Mouse (Mus musculus) hindbrain, embryonic 16.5 days (tissue): ENCODE data around the gene Pum2. TPM values are rescaled to one million over a fixed set of nuclear protein-coding genes. Genes with fewer than 3 reads are reported as not detected.

ENCODE experiments used
- ATAC-seq: fragments of 200-750 bp; cut with Nextera tagmentation; 2 replicates; pipeline ENCODE4 v1.8.0; 2017; ENCODE audit warnings: moderate TSS enrichment, moderate library complexity
- H3K27ac ChIP-seq: fragments of 300-500 bp; sonication (generic); 2 replicates; pipeline ENCODE4 v1.5.1; 2014; ENCODE audit warnings: low read depth, mild to moderate bottlenecking, control low read depth, low read length, moderate library complexity
- H3K27me3 ChIP-seq: fragments of 300-500 bp; sonication (generic); replicated peaks from 2 replicates; pipeline ENCODE4 v1.6.1; 2014; ENCODE audit warnings: low read length; ENCODE audit not compliant: control insufficient read depth, insufficient read depth
- H3K36me3 ChIP-seq: fragments of 300-500 bp; sonication (generic); 2 replicates; pipeline ENCODE4 v1.6.1; 2014; ENCODE audit warnings: mild to moderate bottlenecking, low read length, moderate library complexity, mixed read lengths; ENCODE audit not compliant: control insufficient read depth, insufficient read depth
- H3K4me1 ChIP-seq: fragments of 300-500 bp; sonication (generic); 2 replicates; pipeline ENCODE4 v1.6.1; 2014; ENCODE audit warnings: low read depth, low read length; ENCODE audit not compliant: control insufficient read depth, insufficient read depth
- H3K4me2 ChIP-seq: fragments of 300-500 bp; sonication (generic); 2 replicates; pipeline ENCODE4 v1.6.1; 2014; ENCODE audit warnings: mild to moderate bottlenecking, low read length, control low read depth, moderate library complexity
- H3K4me3 ChIP-seq: fragments of 300-500 bp; sonication (generic); 2 replicates; pipeline ENCODE4 v1.5.1; 2014; ENCODE audit warnings: mild to moderate bottlenecking, low read length, control low read depth, moderate library complexity
- H3K9ac ChIP-seq: fragments of 300-500 bp; sonication (generic); 2 replicates; pipeline ENCODE4 v1.6.1; 2014; ENCODE audit warnings: low read depth, mild to moderate bottlenecking, control low read depth, low read length, moderate library complexity
- H3K9me3 ChIP-seq: fragments of 300-500 bp; sonication (generic); 2 replicates; pipeline ENCODE4 v1.6.1; 2014; ENCODE audit warnings: mild to moderate bottlenecking, low read length, moderate library complexity; ENCODE audit not compliant: control insufficient read depth
- WGBS: fragments of 180-500 bp; shearing (Covaris S2); extraction: QIAGEN DNeasy Blood & Tissue Kit; methylation state at CpG from one replicate; pipeline ENCODE4 v1.1.7; 2014; 5-methylcytosine and 5-hydroxymethylcytosine counted together
- polyA plus RNA-seq: library from polyadenylated mRNA; unstranded; fragments of >200 nt; fragmentation: Nextera tagmentation; extraction: Ambion mirVana; gene quantifications from 2 replicates; pipeline ENCODE4 v1.2.1, GENCODE M21; 2015

Gene Pum2
- polyA plus RNA-seq, 1 experiment from 2014 or later, result 41.3 TPM

GRCm38 (mm10) chr12:8790615-8791014 is 116.7 kb downstream of the Pum2 start:
- WGBS, result 92% methylated on average over 12 of the region's 12 CpGs
- H3K27me3 ChIP-seq, result no peaks in the 10 kb centered on the region
- no peak overlapping the region for H3K4me2 ChIP-seq
- peaks cover 8% of the 10 kb centered on the region for H3K36me3 ChIP-seq
- no peak for ATAC-seq
- H3K4me3 ChIP-seq, result no peak overlapping the region
- H3K4me1 ChIP-seq, result no peaks in the 10 kb centered on the region
- no peak overlapping the region for H3K9ac ChIP-seq
- H3K27ac ChIP-seq, result no peak overlapping the region
- H3K9me3 ChIP-seq, result peaks cover 7% of the 10 kb centered on the region; the same call in 1 of the 2 replicates

- Histone ChIP-seq H3K27ac (no peak overlapping the region), H3K9ac (no peak overlapping the region), H3K9me3 (peaks cover 7% of the 10 kb centered on the region; the same call in 1 of the 2 replicates), H3K4me1 (no peaks in the 10 kb centered on the region), H3K4me3 (no peak overlapping the region), H3K27me3 (no peaks in the 10 kb centered on the region), H3K4me2 (no peak overlapping the region), H3K36me3 (peaks cover 8% of the 10 kb centered on the region)
- WGBS, result 88% methylated on average over 2 of the region's 2 CpGs
- ATAC-seq, result peak; percentile 50
Observed at GRCm38 (mm10) chr12:8793410-8794051, 119.6 kb downstream of the Pum2 start.

- Histone ChIP-seq H3K4me1 (no peaks in the 10 kb centered on the region), H3K4me2 (no peak overlapping the region), H3K27ac (no peak overlapping the region), H3K9me3 (peaks cover 7% of the 10 kb centered on the region; the same call in 1 of the 2 replicates), H3K4me3 (no peak overlapping the region), H3K9ac (no peak overlapping the region), H3K27me3 (no peaks in the 10 kb centered on the region), H3K36me3 (no peaks in the 10 kb centered on the region; the same call in 1 of the 2 replicates)
- WGBS, result 93% methylated on average over 7 of the region's 7 CpGs
- no peak for ATAC-seq
Observed at GRCm38 (mm10) chr12:8797936-8798335, 124.0 kb downstream of the Pum2 start.

GRCm38 (mm10) chr12:8798486-8799020 is 124.6 kb downstream of the Pum2 start:
- ATAC-seq, result no peak
- WGBS, result 68% methylated on average over 9 of the region's 9 CpGs
- no peak overlapping the region for H3K4me2 ChIP-seq
- no peaks in the 10 kb centered on the region for H3K4me1 ChIP-seq
- no peak overlapping the region for H3K4me3 ChIP-seq
- no peak overlapping the region for H3K27ac ChIP-seq
- no peaks in the 10 kb centered on the region for H3K27me3 ChIP-seq
- H3K9ac ChIP-seq, result no peak overlapping the region
- H3K36me3 ChIP-seq, result no peaks in the 10 kb centered on the region; the same call in 1 of the 2 replicates
- peaks cover 7% of the 10 kb centered on the region; the same call in 1 of the 2 replicates for H3K9me3 ChIP-seq

Other genes with a start within 250 kb of the Pum2 start
- 81.3 and 86.9 TPM in 2 replicates for gene Rhob, start 174.1 kb upstream of the Pum2 start, polyA plus RNA-seq
- not detected in 2 replicates for gene Slc7a15, start 75.1 kb upstream of the Pum2 start, polyA plus RNA-seq
- 18.0 and 21.5 TPM in 2 replicates for gene Sdc1, start 97.2 kb downstream of the Pum2 start, polyA plus RNA-seq
- gene Laptm4a, start 247.5 kb downstream of the Pum2 start, polyA plus RNA-seq, result 205 and 210 TPM in 2 replicates